Mouse (Mus musculus) cortical plate, adult 2 months (tissue): Measurements from ENCODE around the gene Endov. TPM values are rescaled to one million over a fixed set of nuclear protein-coding genes. Genes with fewer than 3 reads are reported as not detected.
A peak's percentile ranks its signal among the peaks of the same experiment; 100 is the strongest.

Experiments used
- H3K27ac ChIP-seq: fragments of 200-500 bp; 2 replicates; pipeline ENCODE4 v1.5.1; 2012; ENCODE audit warnings: low read length, control low read depth, inconsistent platforms; ENCODE audit not compliant: insufficient read depth
- H3K4me1 ChIP-seq: fragments of 200-500 bp; 2 replicates; pipeline ENCODE4 v1.6.1; 2011; ENCODE audit warnings: low read length; ENCODE audit not compliant: control insufficient read depth, insufficient read depth
- H3K4me3 ChIP-seq: fragments of 200-500 bp; 2 replicates; pipeline ENCODE4 v1.5.1; 2011; ENCODE audit warnings: mild to moderate bottlenecking, low read length, control low read depth; ENCODE audit not compliant: insufficient read depth
- CTCF ChIP-seq: fragments of 200-500 bp; IDR thresholded peaks from 2 replicates; pipeline ENCODE4 v1.5.1; 2011; ENCODE audit warnings: mild to moderate bottlenecking, control low read depth, low read length; ENCODE audit not compliant: insufficient read depth; ENCODE audit errors: extremely low read depth
- POLR2A ChIP-seq: fragments of 200-500 bp; IDR thresholded peaks from 2 replicates; pipeline ENCODE4 v1.6.1; 2011; ENCODE audit warnings: mild to moderate bottlenecking, low read length, control low read depth; ENCODE audit not compliant: insufficient read depth; ENCODE audit errors: extremely low read depth
- polyA plus RNA-seq: library from polyadenylated mRNA; depleted of rRNA; stranded (reverse); fragments of >200 nt; gene quantifications from 2 replicates; pipeline ENCODE4 v1.2.3, GENCODE M21; 2012

Gene Endov
- polyA plus RNA-seq, 1 experiment: 21.1 TPM

GRCm38 (mm10) chr11:119544518-119545105, 53.5 kb downstream of the Endov start:
- TF ChIP-seq POLR2A (no peak), CTCF (no peak)
- Histone ChIP-seq H3K27ac (no peak overlapping the region), H3K4me3 (peak overlapping the region; percentile 76), H3K4me1 (no peaks in the 10 kb centered on the region)

GRCm38 (mm10) chr11:119545281-119545680, 54.1 kb downstream of the Endov start:
- Histone ChIP-seq H3K27ac (peak overlapping the region; percentile 85; the same call in 1 of the 2 replicates), H3K4me1 (no peaks in the 10 kb centered on the region; the same call in 1 of the 2 replicates)
- no peak for TF ChIP-seq CTCF
- no peak for TF ChIP-seq POLR2A

GRCm38 (mm10) chr11:119545741-119546495, 54.8 kb downstream of the Endov start:
- TF ChIP-seq POLR2A: 0 out of 2 replicates have a peak, but pooled peaks have one; percentile 43
- TF ChIP-seq CTCF: no peak
- Histone ChIP-seq H3K4me1 (no peaks in the 10 kb centered on the region; the same call in 1 of the 2 replicates), H3K27ac (peak overlapping the region; percentile 85), H3K4me3 (peak overlapping the region; percentile 76)

More at GRCm38 (mm10) chr11:119545281-119545680, 54.1 kb downstream of the Endov start:
- peak overlapping the region; percentile 76 for H3K4me3 ChIP-seq

GRCm38 (mm10) chr11:119546496-119547182, 55.5 kb downstream of the Endov start:
- Histone ChIP-seq H3K27ac (peak overlapping the region; percentile 85), H3K4me1 (no peaks in the 10 kb centered on the region; the same call in 1 of the 2 replicates), H3K4me3 (peak overlapping the region; percentile 76)
- TF ChIP-seq POLR2A (no peak), CTCF (no peak)

GRCm38 (mm10) chr11:119547183-119547921, 56.2 kb downstream of the Endov start, which contains the start of gene Nptx1:
TSS of gene Nptx1 (minus strand) at chr11:119547753.
- no peaks in the 10 kb centered on the region; the same call in 1 of the 2 replicates for H3K4me1 ChIP-seq
- TF ChIP-seq POLR2A (peak; percentile 88), CTCF (no peak)
- H3K4me3 ChIP-seq: peak within 1 kb of the TSS; percentile 76
- H3K27ac ChIP-seq: peak within 1 kb of the TSS; percentile 85

- TF ChIP-seq CTCF (no peak), POLR2A (no peak)
- H3K4me3 ChIP-seq: peak overlapping the region; percentile 76
- H3K27ac ChIP-seq: peak overlapping the region; percentile 45; the same call in 1 of the 2 replicates
- H3K4me1 ChIP-seq: no peaks in the 10 kb centered on the region; the same call in 1 of the 2 replicates
Measured at GRCm38 (mm10) chr11:119547951-119548591, 56.9 kb downstream of the Endov start.

- Histone ChIP-seq H3K4me1 (no peaks in the 10 kb centered on the region; the same call in 1 of the 2 replicates), H3K4me3 (peak overlapping the region; percentile 76), H3K27ac (peak overlapping the region; percentile 50; the same call in 1 of the 2 replicates)
- TF ChIP-seq CTCF (no peak), POLR2A (no peak)
Measured at GRCm38 (mm10) chr11:119548741-119549370, 57.7 kb downstream of the Endov start.

- no peaks in the 10 kb centered on the region; the same call in 1 of the 2 replicates for H3K4me1 ChIP-seq
- peak overlapping the region; percentile 76 for H3K4me3 ChIP-seq
- H3K27ac ChIP-seq: peak overlapping the region; percentile 50; the same call in 1 of the 2 replicates
- TF ChIP-seq POLR2A (no peak), CTCF (no peak)
Measured at GRCm38 (mm10) chr11:119549371-119549811, 58.2 kb downstream of the Endov start.
